Mouse (Mus musculus): ENCODE measurements at regions not wholly inside any gene's neighbourhood (a gene's known extent, or its start where the extent isn't known, plus 50 kb on each side); places are given as distances from the start of the nearest gene placed in this dataset.

- TF ChIP-seq GATA1 (IDR thresholded peaks at IDR 0.05; ENCODE audit: borderline replicate concordance, low read length) (no peak), FLI1 (IDR thresholded peaks at IDR 0.05; ENCODE audit: low read length) (no peak)
These were observed 72.2 kb upstream of the Ssbp2 start for GRCm38 (mm10) chr13:91387913-91388312.
